Mouse (Mus musculus) left cerebral cortex, postnatal 25 days (tissue): ENCODE data around the gene Lbhd2. TPM values are rescaled to one million over a fixed set of nuclear protein-coding genes. Genes with fewer than 3 reads are reported as not detected.

Experiments used
- DNase-seq, 2 experiments: peaks; one replicate each; pipeline ENCODE4 v3.0.0; 2022; ENCODE audit warnings: low spot score in 2 of 2, mixed read lengths in 1 of 2
- intact Hi-C: fragments of 180-260 bp; cut with DNase I; formaldehyde crosslinking; loops from one replicate; pipeline ENCODE4 v1.15.1; 2025
- total RNA-seq, 2 experiments: library from RNA; stranded (reverse); gene quantifications; 2 replicates each; pipeline ENCODE4 v1.2.3; 2021

The Lbhd2 gene
- total RNA-seq, 2 experiments from 2014 or later = 1.5 to 2.5 TPM

GRCm38 (mm10) chr12:111443011-111443870 lies 36.6 kb downstream of the Lbhd2 start:
- no peak for DNase-seq
- intact Hi-C loops = no loop called here

GRCm38 (mm10) chr12:111443921-111444831 lies 37.6 kb downstream of the Lbhd2 start:
- intact Hi-C loops = no loop called here
- no peak for DNase-seq

GRCm38 (mm10) chr12:111445161-111445889 lies 38.7 kb downstream of the Lbhd2 start:
- intact Hi-C loops = no loop called here
- DNase-seq = no peak

GRCm38 (mm10) chr12:111445890-111446613 lies 39.4 kb downstream of the Lbhd2 start:
- DNase-seq = no peak
- intact Hi-C loops = no loop called here

GRCm38 (mm10) chr12:111446745-111447144 lies 40.1 kb downstream of the Lbhd2 start:
- DNase-seq = no peak
- intact Hi-C loops = no loop called here

- intact Hi-C loops = no loop called here
- DNase-seq = no peak
Measured at GRCm38 (mm10) chr12:111447350-111447749, 40.7 kb downstream of the Lbhd2 start.

- DNase-seq = no peak
- intact Hi-C loops = no loop called here
Measured at GRCm38 (mm10) chr12:111447898-111448760, 41.5 kb downstream of the Lbhd2 start.

- DNase-seq = no peak
- intact Hi-C loops = no loop called here
Measured at GRCm38 (mm10) chr12:111448931-111449705, 42.5 kb downstream of the Lbhd2 start.

GRCm38 (mm10) chr12:111450359-111450758 lies 43.8 kb downstream of the Lbhd2 start:
- no peak for DNase-seq
- intact Hi-C loops = no loop called here

GRCm38 (mm10) chr12:111451561-111451960 lies 45.0 kb downstream of the Lbhd2 start:
- intact Hi-C loops = no loop called here

GRCm38 (mm10) chr12:111454021-111454420 lies 47.4 kb downstream of the Lbhd2 start:
- no peak for DNase-seq
- intact Hi-C loops = no loop called here

More at GRCm38 (mm10) chr12:111451561-111451960, 45.0 kb downstream of the Lbhd2 start:
- DNase-seq = no peak

GRCm38 (mm10) chr12:111454543-111455280 lies 48.1 kb downstream of the Lbhd2 start:
- intact Hi-C loops = no loop called here
- no peak for DNase-seq

GRCm38 (mm10) chr12:111455311-111455846 lies 48.8 kb downstream of the Lbhd2 start:
- DNase-seq = no peak
- intact Hi-C loops = no loop called here

- no peak for DNase-seq
- intact Hi-C loops = no loop called here
Measured at GRCm38 (mm10) chr12:111455860-111456259, 49.3 kb downstream of the Lbhd2 start.

- no peak for DNase-seq
- intact Hi-C loops = no loop called here
Measured at GRCm38 (mm10) chr12:111457742-111458141, 51.1 kb downstream of the Lbhd2 start.
